Mouse (Mus musculus) left cerebral cortex, postnatal 36 days (tissue): ENCODE data around the gene Fam43b. TPM values are rescaled to one million over a fixed set of nuclear protein-coding genes. Genes with fewer than 3 reads are reported as not detected.
"Not testable (repeated sequence)": the region's sequence is repeated elsewhere in the genome, so short reads cannot be mapped to it uniquely, and the experiment has no call there.

ENCODE experiments used
- DNase-seq, 2 experiments: peaks; one replicate each; pipeline ENCODE4 v3.0.0; 2021 to 2022; ENCODE audit warnings: low spot score in 2 of 2, mixed read lengths in 1 of 2
- intact Hi-C: fragments of 180-260 bp; cut with DNase I; formaldehyde crosslinking; loops from one replicate; pipeline ENCODE4 v1.15.1; 2025
- total RNA-seq, 2 experiments: library from RNA; stranded (reverse); gene quantifications; 2 replicates each; pipeline ENCODE4 v1.2.3; 2021

The Fam43b gene
- 10 to 100 TPM; 27.0 to 35.4 TPM for total RNA-seq

- DNase-seq: peak; percentile 82 to 87
- intact Hi-C loops: no loop called here
Observed at GRCm38 (mm10) chr4:138395971-138396645, at the start of gene Fam43b. TSS of gene Fam43b (minus strand) at chr4:138396528.

GRCm38 (mm10) chr4:138444941-138445340 lies 48.6 kb upstream of the Fam43b start:
- intact Hi-C loops: loop anchor here (5.0 kb wide), 1 partner anchor 347 kb away; no protein-coding TSS in a partner anchor
- no peak for DNase-seq

GRCm38 (mm10) chr4:138440062-138440461 lies 43.7 kb upstream of the Fam43b start:
- DNase-seq: no peak
- intact Hi-C loops: no loop called here

GRCm38 (mm10) chr4:138434347-138435316 lies 38.3 kb upstream of the Fam43b start, which contains the start of gene Mul1:
TSS of gene Mul1 (plus strand) at chr4:138434671.
- peak; percentile 97 to 98 for DNase-seq
- intact Hi-C loops: no loop called here

GRCm38 (mm10) chr4:138431340-138431739 lies 35.0 kb upstream of the Fam43b start:
- intact Hi-C loops: no loop called here
- no peak for DNase-seq

- intact Hi-C loops: loop anchor here (5.0 kb wide), 1 partner anchor 37 kb away; no protein-coding TSS in a partner anchor
- no peak for DNase-seq
Observed at GRCm38 (mm10) chr4:138429778-138430177, 33.5 kb upstream of the Fam43b start.

GRCm38 (mm10) chr4:138426778-138427705 lies 30.7 kb upstream of the Fam43b start:
- DNase-seq: peak; percentile 85 to 91
- intact Hi-C loops: loop anchor here (2.0 to 5.0 kb wide), 3 partner anchors 35 to 108 kb away; no protein-coding TSS in a partner anchor

- DNase-seq: not testable (repeated sequence)
- intact Hi-C loops: loop anchor here (2.0 to 5.0 kb wide), 3 partner anchors 33 to 107 kb away; no protein-coding TSS in a partner anchor
Observed at GRCm38 (mm10) chr4:138425604-138426003, 29.3 kb upstream of the Fam43b start.

- intact Hi-C loops: loop anchor here (5.0 kb wide), 1 partner anchor 33 kb away; no protein-coding TSS in a partner anchor
- no peak for DNase-seq
Observed at GRCm38 (mm10) chr4:138425028-138425427, 28.7 kb upstream of the Fam43b start.

- intact Hi-C loops: no loop called here
- no peak for DNase-seq
Observed at GRCm38 (mm10) chr4:138418340-138418957, 22.1 kb upstream of the Fam43b start.

- no peak for DNase-seq
- intact Hi-C loops: no loop called here
Observed at GRCm38 (mm10) chr4:138417882-138418281, 21.6 kb upstream of the Fam43b start.

GRCm38 (mm10) chr4:138416414-138416813 lies 20.1 kb upstream of the Fam43b start:
- intact Hi-C loops: no loop called here
- DNase-seq: no peak

- intact Hi-C loops: no loop called here
- peak; percentile 59 for DNase-seq
Observed at GRCm38 (mm10) chr4:138415991-138416390, 19.7 kb upstream of the Fam43b start.

GRCm38 (mm10) chr4:138414725-138415124 lies 18.4 kb upstream of the Fam43b start:
- intact Hi-C loops: no loop called here
- DNase-seq: peak; percentile 66 to 77

GRCm38 (mm10) chr4:138411504-138412121 lies 15.3 kb upstream of the Fam43b start:
- DNase-seq: no peak
- intact Hi-C loops: no loop called here

GRCm38 (mm10) chr4:138411011-138411410 lies 14.7 kb upstream of the Fam43b start:
- intact Hi-C loops: no loop called here
- no peak for DNase-seq

GRCm38 (mm10) chr4:138407479-138408194 lies 11.3 kb upstream of the Fam43b start:
- intact Hi-C loops: no loop called here
- DNase-seq: no peak

GRCm38 (mm10) chr4:138404806-138405205 lies 8.5 kb upstream of the Fam43b start:
- no peak for DNase-seq
- intact Hi-C loops: no loop called here
